Mouse (Mus musculus): ENCODE results near the gene Vsnl1. TPM values are rescaled to one million over a fixed set of nuclear protein-coding genes. Genes with fewer than 3 reads are reported as not detected.

The Vsnl1 gene
- total and polyA plus RNA-seq, 2 experiments: not detected

GRCm38 (mm10) chr12:11379396-11379795 lies 57.0 kb downstream of the Vsnl1 start:
- Histone ChIP-seq H3K36me3 (ENCODE audit: control insufficient read depth, insufficient read depth, low read length) (no peaks in the 10 kb centered on the region), H3K27ac (replicated peaks; ENCODE audit: insufficient read depth, low read depth, low read length) (no peak overlapping the region), H3K4me1 (ENCODE audit: control insufficient read depth, insufficient read depth, low read length) (no peaks in the 10 kb centered on the region), H3K27me3 (ENCODE audit: control insufficient read depth, insufficient read depth, low read length) (no peaks in the 10 kb centered on the region), H3K4me3 (ENCODE audit: insufficient read depth, low read depth, low read length) (no peak overlapping the region), H3K79me2 (ENCODE audit: control insufficient read depth, insufficient read depth, low read length) (no peaks in the 10 kb centered on the region), H3K9ac (ENCODE audit: low read depth, low read length) (no peak overlapping the region)
- DNase-seq (ENCODE audit: extremely low read depth, low read depth, low spot score): no peak
- TF ChIP-seq POLR2A (IDR thresholded peaks at IDR 0.05; ENCODE audit: extremely low read depth, insufficient read depth, low read length) (no peak), CTCF (IDR thresholded peaks at IDR 0.05; ENCODE audit: low read depth, low read length) (no peak)
- WGBS: 63% methylated on average over 2 of the region's 2 CpGs

- TF ChIP-seq POLR2A (IDR thresholded peaks at IDR 0.05; ENCODE audit: extremely low read depth, insufficient read depth, low read length): no peak
- TF ChIP-seq CTCF (IDR thresholded peaks at IDR 0.05; ENCODE audit: low read depth, low read length): no peak
- no peak overlapping the region for H3K27ac ChIP-seq (replicated peaks; ENCODE audit: insufficient read depth, low read depth, low read length)
- H3K4me3 ChIP-seq (ENCODE audit: insufficient read depth, low read depth, low read length): no peak overlapping the region
- no peaks in the 10 kb centered on the region for H3K4me1 ChIP-seq (ENCODE audit: control insufficient read depth, insufficient read depth, low read length)
- H3K36me3 ChIP-seq (ENCODE audit: control insufficient read depth, insufficient read depth, low read length): no peaks in the 10 kb centered on the region
- no peaks in the 10 kb centered on the region for H3K27me3 ChIP-seq (ENCODE audit: control insufficient read depth, insufficient read depth, low read length)
- no peaks in the 10 kb centered on the region for H3K79me2 ChIP-seq (ENCODE audit: control insufficient read depth, insufficient read depth, low read length)
- WGBS: 66% methylated on average over 4 of the region's 4 CpGs
- H3K9ac ChIP-seq (ENCODE audit: low read depth, low read length): no peak overlapping the region
- no peak for DNase-seq (ENCODE audit: extremely low read depth, low read depth, low spot score)
Observed at GRCm38 (mm10) chr12:11370056-11370455, 66.4 kb downstream of the Vsnl1 start.

- Histone ChIP-seq H3K36me3 (ENCODE audit: control insufficient read depth, insufficient read depth, low read length) (no peaks in the 10 kb centered on the region), H3K4me1 (ENCODE audit: control insufficient read depth, insufficient read depth, low read length) (no peaks in the 10 kb centered on the region), H3K27me3 (ENCODE audit: control insufficient read depth, insufficient read depth, low read length) (no peaks in the 10 kb centered on the region), H3K9ac (ENCODE audit: low read depth, low read length) (no peak overlapping the region), H3K27ac (replicated peaks; ENCODE audit: insufficient read depth, low read depth, low read length) (no peak overlapping the region), H3K4me3 (ENCODE audit: insufficient read depth, low read depth, low read length) (no peak overlapping the region), H3K79me2 (ENCODE audit: control insufficient read depth, insufficient read depth, low read length) (no peaks in the 10 kb centered on the region)
- TF ChIP-seq CTCF (IDR thresholded peaks at IDR 0.05; ENCODE audit: low read depth, low read length): no peak
- no peak for TF ChIP-seq POLR2A (IDR thresholded peaks at IDR 0.05; ENCODE audit: extremely low read depth, insufficient read depth, low read length)
- no peak for DNase-seq (ENCODE audit: extremely low read depth, low read depth, low spot score)
- WGBS: 63% methylated on average over 3 of the region's 3 CpGs
Observed at GRCm38 (mm10) chr12:11367099-11367765, 69.2 kb downstream of the Vsnl1 start.

GRCm38 (mm10) chr12:11364870-11365269 lies 71.5 kb downstream of the Vsnl1 start:
- no peak overlapping the region for H3K9ac ChIP-seq (ENCODE audit: low read depth, low read length)
- no peaks in the 10 kb centered on the region for H3K4me1 ChIP-seq (ENCODE audit: control insufficient read depth, insufficient read depth, low read length)
- no peaks in the 10 kb centered on the region for H3K27me3 ChIP-seq (ENCODE audit: control insufficient read depth, insufficient read depth, low read length)
- WGBS: 67% methylated on average over 6 of the region's 6 CpGs
- H3K4me3 ChIP-seq (ENCODE audit: insufficient read depth, low read depth, low read length): no peak overlapping the region
- no peak overlapping the region for H3K27ac ChIP-seq (replicated peaks; ENCODE audit: insufficient read depth, low read depth, low read length)
- H3K79me2 ChIP-seq (ENCODE audit: control insufficient read depth, insufficient read depth, low read length): no peaks in the 10 kb centered on the region
- DNase-seq (ENCODE audit: extremely low read depth, low read depth, low spot score): no peak
- TF ChIP-seq CTCF (IDR thresholded peaks at IDR 0.05; ENCODE audit: low read depth, low read length) (no peak), POLR2A (IDR thresholded peaks at IDR 0.05; ENCODE audit: extremely low read depth, insufficient read depth, low read length) (no peak)
- no peaks in the 10 kb centered on the region for H3K36me3 ChIP-seq (ENCODE audit: control insufficient read depth, insufficient read depth, low read length)

GRCm38 (mm10) chr12:11362435-11362834 lies 74.0 kb downstream of the Vsnl1 start:
- H3K27ac ChIP-seq (replicated peaks; ENCODE audit: insufficient read depth, low read depth, low read length): no peak overlapping the region
- 89% methylated on average over 6 of the region's 6 CpGs for WGBS
- no peaks in the 10 kb centered on the region for H3K4me1 ChIP-seq (ENCODE audit: control insufficient read depth, insufficient read depth, low read length)
- DNase-seq (ENCODE audit: extremely low read depth, low read depth, low spot score): no peak
- no peaks in the 10 kb centered on the region for H3K27me3 ChIP-seq (ENCODE audit: control insufficient read depth, insufficient read depth, low read length)
- TF ChIP-seq POLR2A (IDR thresholded peaks at IDR 0.05; ENCODE audit: extremely low read depth, insufficient read depth, low read length): no peak
- TF ChIP-seq CTCF (IDR thresholded peaks at IDR 0.05; ENCODE audit: low read depth, low read length): no peak
- no peak overlapping the region for H3K4me3 ChIP-seq (ENCODE audit: insufficient read depth, low read depth, low read length)
- no peaks in the 10 kb centered on the region for H3K36me3 ChIP-seq (ENCODE audit: control insufficient read depth, insufficient read depth, low read length)
- no peak overlapping the region for H3K9ac ChIP-seq (ENCODE audit: low read depth, low read length)
- no peaks in the 10 kb centered on the region for H3K79me2 ChIP-seq (ENCODE audit: control insufficient read depth, insufficient read depth, low read length)

GRCm38 (mm10) chr12:11350895-11351294 lies 85.5 kb downstream of the Vsnl1 start:
- Histone ChIP-seq H3K27ac (replicated peaks; ENCODE audit: insufficient read depth, low read depth, low read length) (no peak overlapping the region), H3K4me1 (ENCODE audit: control insufficient read depth, insufficient read depth, low read length) (no peaks in the 10 kb centered on the region), H3K27me3 (ENCODE audit: control insufficient read depth, insufficient read depth, low read length) (no peaks in the 10 kb centered on the region), H3K79me2 (ENCODE audit: control insufficient read depth, insufficient read depth, low read length) (no peaks in the 10 kb centered on the region), H3K36me3 (ENCODE audit: control insufficient read depth, insufficient read depth, low read length) (no peaks in the 10 kb centered on the region), H3K4me3 (ENCODE audit: insufficient read depth, low read depth, low read length) (no peak overlapping the region), H3K9ac (ENCODE audit: low read depth, low read length) (no peak overlapping the region)
- 30% methylated on average over 5 of the region's 5 CpGs for WGBS
- TF ChIP-seq CTCF (IDR thresholded peaks at IDR 0.05; ENCODE audit: low read depth, low read length) (peak; percentile 72), POLR2A (IDR thresholded peaks at IDR 0.05; ENCODE audit: extremely low read depth, insufficient read depth, low read length) (no peak)
- DNase-seq (ENCODE audit: extremely low read depth, low read depth, low spot score): peak; percentile 44
